Mouse (Mus musculus) brain, embryonic 14.5 days (tissue): ENCODE results near the gene Eed. TPM values are rescaled to one million over a fixed set of nuclear protein-coding genes. Genes with fewer than 3 reads are reported as not detected.

Experiments used
- DNase-seq: peaks from one replicate; pipeline ENCODE4 v3.0.0-alpha.2; 2011; ENCODE audit warnings: low read depth
- CTCF ChIP-seq: fragments of 200-500 bp; IDR thresholded peaks from 2 replicates; pipeline ENCODE4 v1.5.1; 2012; ENCODE audit warnings: inconsistent platforms, mild to moderate bottlenecking, moderate library complexity, borderline replicate concordance; ENCODE audit not compliant: insufficient read depth, insufficient read length; ENCODE audit errors: extremely low read depth
- POLR2A ChIP-seq: fragments of 200-500 bp; IDR thresholded peaks from 2 replicates; pipeline ENCODE4 v1.6.1; 2012; ENCODE audit warnings: mild to moderate bottlenecking, inconsistent platforms, borderline replicate concordance; ENCODE audit not compliant: poor library complexity, insufficient read depth, insufficient read length, severe bottlenecking; ENCODE audit errors: extremely low read depth
- polyA plus RNA-seq: library from polyadenylated mRNA; depleted of rRNA; stranded (reverse); fragments of >200 nt; gene quantifications from 2 replicates; pipeline ENCODE4 v1.2.3, GENCODE M21; 2012; rRNA removed

Eed gene
- 48.8 and 50.2 TPM in 2 replicates for polyA plus RNA-seq

DNA sequence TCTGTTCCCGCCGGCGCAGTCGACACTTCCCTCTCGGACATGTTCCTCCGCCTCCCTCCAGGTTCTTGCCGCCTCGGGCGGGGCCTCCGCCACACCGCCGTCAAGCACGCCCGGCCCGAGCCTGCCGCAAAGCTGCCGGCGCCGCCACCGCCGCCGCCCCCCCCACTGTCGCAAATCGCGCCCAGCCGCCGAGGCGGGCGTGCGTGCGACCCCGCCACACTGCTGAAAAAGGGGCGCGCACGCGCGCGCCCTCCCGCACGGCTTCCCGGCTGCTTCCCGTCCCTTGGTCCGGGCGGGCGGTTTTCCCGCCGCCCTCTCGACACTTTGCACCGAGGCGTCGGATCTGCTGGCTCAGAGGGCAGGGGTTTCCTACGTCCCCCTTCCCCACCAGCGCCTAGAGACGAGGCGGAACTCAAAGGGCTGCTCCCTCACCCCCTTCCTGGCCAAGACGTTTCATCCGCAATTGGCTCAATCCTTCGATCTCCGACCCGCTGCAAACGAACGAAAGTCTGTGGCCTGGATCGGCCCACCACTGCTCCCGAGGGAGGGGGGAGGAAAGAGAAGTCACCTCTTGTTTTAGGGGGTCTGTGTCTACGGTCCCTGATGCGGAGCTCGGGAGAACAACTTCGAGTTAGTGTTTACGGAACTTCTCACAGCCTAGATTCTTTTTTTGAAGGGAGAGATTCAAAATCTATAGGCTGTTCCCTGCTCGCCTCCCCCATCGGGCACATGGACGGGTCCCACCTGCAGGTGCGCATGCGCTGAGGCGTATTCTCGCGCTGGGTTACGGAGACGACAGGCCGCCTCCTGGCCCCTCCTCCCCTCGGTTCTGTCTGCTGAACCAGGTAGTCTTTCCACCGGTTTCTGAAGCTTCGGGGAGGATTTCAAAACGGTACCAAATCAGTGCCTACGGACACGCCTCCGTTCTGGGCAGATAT lies at the start of gene Eed:
Eed (minus strand) TSS at position 499 of the 938 bp plus-strand sequence.
- peak; percentile 98 for DNase-seq
- TF ChIP-seq CTCF (no peak), POLR2A (peak; percentile 85)

DNA sequence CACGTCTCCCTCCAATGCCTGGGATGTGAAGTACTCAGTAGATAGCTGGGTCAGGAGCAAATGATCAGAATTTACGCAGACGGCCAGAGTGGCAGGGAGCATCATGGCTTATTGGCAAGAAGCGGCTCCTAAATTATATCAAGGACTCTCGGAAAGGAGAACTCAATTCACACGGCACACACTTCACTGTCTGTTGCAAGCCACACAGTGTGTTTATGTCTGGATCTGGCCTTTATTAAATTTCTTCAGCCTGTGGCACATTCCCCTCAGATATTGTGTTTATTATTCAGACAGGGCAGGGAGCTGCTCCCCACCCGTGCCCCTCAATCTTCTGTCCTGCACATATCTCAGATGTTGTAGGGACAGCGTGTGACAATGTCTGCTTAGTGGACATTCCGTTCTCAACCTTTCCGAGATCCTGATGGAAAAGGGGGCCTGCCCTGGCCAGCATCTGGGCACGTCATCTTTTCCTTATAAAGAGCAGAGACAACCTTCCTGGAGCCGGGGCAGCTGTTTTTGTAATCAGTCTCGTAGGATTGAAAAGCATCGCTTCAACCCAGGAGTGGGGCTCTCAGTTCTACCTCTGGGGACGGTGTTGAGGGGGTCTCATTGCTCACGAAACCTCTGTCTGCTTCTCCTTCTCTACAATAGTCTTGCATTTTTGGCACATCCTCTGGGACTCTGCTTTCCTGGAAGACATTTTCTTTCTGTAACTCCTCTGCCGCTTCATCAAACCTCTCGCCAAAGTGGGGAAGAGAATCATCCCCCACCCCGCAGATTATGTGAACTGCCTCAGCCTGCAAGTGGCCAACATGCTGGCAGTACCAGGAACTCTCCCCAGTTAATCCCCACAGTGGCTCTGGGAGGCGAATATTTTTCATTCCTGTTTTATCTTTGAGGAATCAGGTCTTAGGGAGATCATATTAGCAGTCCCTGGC lies 49.0 kb upstream of the Eed start:
- TF ChIP-seq CTCF (no peak), POLR2A (no peak)
- peak; percentile 56 for DNase-seq

DNA sequence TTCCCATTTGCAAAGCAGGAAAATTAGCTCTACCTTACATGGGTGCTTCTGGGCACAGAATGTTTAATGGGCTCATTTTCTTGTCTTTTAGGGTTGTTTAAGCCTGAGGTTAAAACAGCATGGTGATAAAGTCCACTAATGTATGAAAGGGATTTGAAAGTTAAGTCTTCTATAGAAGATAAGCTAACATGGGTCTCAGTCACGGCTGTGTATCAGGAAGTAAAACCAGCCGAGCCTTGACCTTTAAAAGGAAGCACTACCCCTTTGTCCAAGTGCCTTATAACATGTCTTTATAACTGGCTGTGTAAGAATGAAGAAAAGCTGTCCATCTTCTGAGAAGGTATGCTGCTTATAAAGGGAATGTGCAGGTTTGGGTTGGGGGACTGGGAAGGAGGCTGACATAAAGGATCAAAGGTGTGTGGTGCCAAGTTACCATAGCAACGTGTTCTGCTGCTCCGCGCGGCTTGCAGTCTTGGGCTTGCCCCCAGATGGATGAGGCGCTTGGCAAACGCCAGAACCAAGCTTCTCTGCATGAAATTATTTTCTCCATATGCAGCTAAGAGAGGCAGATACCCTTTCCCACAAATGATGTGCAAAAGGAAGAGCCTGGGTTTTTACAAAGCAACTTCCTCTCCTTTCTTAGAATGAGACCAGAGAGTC lies 48.2 kb upstream of the Eed start:
- no peak for TF ChIP-seq POLR2A
- TF ChIP-seq CTCF: no peak
- DNase-seq: peak; percentile 95

DNA sequence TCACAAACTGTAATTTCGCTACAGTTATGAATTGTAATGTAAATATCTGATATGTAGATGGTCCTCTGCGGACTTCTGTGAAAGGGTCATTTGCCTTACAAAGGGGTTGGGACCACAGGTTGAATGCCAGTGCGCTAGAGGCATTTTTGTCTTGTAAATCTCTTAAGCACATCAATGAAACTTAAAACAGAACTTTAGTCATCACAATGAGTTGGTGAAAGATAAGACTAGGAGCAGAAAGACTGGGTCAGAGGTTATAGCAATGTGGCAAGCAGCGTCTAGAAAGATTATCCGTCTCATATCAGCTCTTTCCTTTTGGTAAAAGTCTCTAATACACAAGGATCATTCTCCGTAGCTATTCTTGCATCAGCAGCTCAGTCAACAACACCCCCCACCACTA lies 44.2 kb upstream of the Eed start:
- TF ChIP-seq POLR2A: no peak
- no peak for TF ChIP-seq CTCF
- DNase-seq: no peak

DNA sequence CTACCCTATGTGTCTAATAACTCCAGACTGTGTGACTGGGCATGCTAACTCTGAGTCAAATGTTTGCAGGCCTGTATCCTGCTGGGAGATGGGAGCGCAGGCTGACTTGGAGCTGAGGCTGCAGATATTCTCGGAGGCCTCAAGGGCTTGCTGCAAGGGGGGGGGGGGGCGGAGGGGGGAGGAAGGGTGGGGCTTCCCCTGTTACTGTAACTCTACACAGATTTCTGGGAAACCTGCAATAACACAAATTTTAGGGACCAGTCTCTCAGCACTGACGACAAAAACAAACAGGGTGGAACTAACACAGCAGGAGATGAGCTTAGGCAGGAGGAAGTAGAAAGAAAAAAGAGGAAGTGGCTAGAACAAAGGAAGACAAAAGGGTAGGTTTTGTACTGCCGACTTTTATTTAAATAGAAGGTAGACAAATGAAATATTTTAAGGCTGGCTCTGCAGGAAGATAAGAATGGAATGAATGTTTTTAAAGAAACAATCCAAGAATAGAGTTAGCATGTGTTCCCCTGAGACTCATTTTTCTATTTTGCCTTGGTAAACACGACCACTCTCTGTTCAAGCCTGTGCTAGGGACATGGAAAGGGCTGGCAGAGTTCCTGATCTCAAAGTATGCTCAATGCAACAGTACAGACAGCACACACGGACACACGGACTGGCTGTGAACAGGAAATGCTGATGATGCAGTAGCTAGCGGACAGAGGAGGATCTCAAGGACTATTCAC lies 42.4 kb upstream of the Eed start:
- no peak for TF ChIP-seq CTCF
- no peak for DNase-seq

DNA sequence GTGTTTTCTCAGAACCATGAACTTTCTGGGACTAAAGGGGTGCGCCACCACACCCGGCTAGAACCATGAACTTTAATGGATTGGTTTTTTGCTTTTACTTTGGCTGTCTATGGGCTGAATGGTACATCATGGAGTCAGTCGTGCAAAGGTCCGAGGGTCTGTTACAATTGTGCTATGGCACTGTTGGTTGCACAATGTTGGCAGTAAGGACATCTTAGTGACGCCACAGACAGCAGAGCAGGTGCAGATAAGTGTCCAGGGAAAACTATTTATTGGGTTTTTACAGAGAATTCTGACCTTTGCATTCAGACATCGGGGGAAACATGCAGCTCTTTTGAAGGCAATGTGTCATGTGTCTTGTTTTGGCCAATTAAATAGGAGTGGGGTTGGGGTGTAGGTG lies 39.5 kb upstream of the Eed start:
- TF ChIP-seq CTCF (no peak), POLR2A (no peak)
- DNase-seq: no peak

DNA sequence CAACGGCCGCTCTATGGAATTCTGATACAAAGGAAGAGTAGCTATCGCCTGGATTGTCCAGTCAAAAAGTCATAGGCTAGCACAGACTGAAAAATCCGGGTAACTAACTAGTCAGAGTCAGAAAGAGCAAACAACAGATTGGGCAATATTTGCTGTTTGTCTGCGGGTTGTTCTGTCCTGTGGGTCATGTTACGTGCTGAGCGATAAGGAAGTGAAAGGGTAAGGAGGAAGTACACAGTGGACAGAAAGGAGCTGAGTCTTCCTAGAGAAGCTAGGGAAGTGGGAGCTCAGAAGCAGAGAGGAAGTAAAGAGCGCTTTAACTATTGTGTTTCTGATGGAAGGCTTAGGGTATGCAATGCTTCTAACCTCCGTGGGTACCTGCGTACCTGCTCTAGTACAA lies 38.8 kb upstream of the Eed start:
- no peak for DNase-seq
- TF ChIP-seq POLR2A: no peak
- TF ChIP-seq CTCF: no peak

DNA sequence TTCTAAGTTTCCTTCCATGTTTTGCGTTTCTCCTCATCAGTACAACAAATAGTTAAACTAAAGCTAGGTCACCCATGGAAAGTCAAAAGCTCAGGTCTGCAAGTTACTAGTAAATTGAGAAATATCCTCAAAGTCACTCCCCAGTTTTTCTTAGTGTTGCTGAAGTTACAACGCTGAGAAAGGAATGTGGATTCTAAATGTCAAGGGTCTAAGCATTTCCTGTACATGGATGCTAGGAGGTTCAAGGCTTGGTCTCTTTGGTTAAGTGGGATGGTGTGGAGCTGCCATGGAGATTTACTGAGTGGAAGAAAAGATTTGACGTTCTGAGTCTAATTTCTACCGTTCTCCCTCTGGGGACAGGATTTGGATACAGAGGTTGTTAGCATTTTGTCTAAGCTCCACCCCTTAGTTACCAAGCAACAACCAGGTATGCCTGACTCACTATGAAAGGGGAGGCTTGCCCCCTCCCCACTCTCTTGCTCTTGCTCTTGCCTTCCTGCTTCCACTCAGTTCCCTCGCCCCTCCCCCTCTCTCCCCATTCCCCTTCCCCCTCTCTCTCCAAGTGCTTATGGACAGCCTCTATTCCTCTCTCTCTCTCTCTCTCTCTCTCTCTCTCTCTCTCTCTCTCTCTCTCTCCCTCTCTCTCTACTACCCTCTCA lies 36.3 kb upstream of the Eed start:
- DNase-seq: peak; percentile 27
- no peak for TF ChIP-seq CTCF
- TF ChIP-seq POLR2A: no peak

DNA sequence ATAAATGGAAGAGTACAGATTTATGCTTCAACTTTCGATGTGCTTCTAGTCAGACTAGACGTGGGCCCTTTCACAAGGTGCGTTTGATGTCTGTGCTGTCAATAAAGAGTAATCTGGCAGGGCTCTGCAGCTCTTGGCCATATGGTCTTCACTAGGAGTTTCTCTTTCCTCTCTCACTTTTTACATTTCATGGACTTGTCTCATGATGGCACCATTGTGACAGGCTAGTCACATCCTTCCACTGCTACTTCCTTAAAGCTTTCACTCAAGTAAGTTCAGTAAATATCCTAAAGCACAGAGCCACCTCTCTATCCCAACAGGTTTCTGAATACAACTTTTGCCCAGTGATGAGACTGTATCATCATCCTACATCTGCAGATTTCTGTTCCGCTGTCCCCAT lies 35.7 kb upstream of the Eed start:
- DNase-seq: peak; percentile 56

DNA sequence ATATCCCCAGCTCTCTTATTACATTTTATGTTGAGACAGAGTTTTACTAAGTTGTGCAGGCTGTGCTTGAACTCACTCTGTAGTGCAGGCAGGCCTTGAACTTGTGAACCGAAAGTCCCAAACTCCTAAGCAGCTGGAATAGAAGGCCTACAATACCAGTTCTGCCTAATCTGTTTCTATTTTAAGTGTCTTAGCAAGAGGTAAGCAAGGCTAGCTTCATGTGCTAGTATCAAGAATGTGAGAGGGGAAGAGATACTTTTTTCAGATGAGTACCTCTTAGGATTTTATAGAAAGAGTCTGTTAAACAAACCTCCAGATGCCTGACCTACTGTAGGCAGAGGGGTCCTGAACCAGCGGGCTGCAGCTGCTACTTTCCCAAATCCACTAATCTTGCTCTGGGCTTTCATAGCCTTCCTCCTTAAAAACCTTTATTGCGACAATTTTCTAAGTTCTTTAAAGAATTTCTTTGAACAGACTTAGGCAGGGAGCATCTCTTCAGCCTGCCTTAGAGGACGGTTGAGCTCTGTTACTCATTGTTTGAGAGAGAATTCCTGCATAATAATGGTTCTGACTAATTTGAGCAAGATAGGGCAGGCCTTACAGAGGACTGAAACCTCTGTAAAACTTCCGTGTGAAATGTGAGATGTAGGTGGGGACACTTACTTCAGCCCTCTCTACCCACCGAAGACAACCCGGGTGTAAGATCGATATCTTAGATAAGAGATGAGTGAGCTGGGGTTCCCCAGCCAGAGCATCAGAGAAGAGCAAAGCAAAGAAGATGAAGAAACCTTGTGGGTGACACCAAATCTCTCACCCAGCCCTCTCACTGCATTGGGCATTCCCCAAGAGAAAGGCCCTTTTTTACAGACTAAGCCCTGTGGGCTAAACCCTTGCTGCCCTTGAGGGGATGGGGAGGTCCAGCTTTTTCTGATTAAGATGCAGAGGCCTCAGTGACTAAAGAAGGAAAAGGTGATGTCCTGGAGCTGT lies 26.2 kb upstream of the Eed start:
- DNase-seq: no peak
- TF ChIP-seq CTCF (no peak), POLR2A (no peak)

More for the DNA sequence above, 35.7 kb upstream of the Eed start:
- TF ChIP-seq CTCF (no peak), POLR2A (no peak)
